Mouse (Mus musculus): ENCODE measurements around the gene Zp1. TPM values are rescaled to one million over a fixed set of nuclear protein-coding genes. Genes with fewer than 3 reads are reported as not detected.

Gene Zp1
- 0.47 and 0.65 TPM in 2 replicates for polyA plus RNA-seq (2012; rRNA removed)

DNA sequence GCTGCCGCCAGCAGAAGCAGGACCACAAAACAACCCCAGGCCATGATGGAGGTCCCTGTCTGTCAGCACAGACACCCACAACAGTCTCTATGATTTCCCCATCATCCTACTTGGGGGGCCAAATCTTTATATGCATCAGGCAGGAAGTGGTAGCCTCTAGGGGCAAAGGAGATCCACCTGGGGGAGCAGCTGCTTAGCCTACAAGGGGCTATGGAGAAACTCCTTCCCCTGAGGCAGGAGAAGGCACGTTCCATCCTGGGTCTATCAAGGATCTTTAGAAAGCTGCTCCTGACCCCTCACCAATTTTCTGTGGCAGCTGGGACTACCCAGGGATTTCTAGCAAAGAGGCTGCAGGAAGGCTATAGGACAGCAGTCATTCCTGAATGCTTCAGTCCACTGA lies at the start of gene Zp1:
TSS of gene Zp1 (minus strand) at position 101 of the 400 bp plus-strand sequence.

DNA sequence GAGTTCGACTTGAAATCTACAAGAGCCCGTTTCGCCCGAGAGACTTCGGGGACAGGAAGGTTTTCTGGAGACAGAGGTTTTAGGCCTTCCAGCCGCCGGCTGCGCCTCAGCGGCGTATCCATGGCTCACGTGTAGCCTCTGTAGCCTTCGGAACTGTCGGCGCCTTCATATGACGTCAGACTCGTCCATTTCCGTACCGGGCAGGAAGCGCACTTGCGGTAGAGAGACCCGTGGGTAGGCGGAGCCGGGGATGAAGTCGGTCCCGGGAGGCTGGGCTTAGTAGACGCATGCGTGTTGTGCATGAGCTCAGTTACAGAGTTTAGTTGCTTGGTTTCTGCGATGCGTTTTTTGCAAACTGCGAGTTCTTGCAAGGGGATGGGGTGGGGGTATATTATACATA lies 28.7 kb upstream of the Zp1 start, which contains the start of gene Ccdc86:
TSS of gene Ccdc86 (minus strand) at position 155 of the 400 bp plus-strand sequence.

DNA sequence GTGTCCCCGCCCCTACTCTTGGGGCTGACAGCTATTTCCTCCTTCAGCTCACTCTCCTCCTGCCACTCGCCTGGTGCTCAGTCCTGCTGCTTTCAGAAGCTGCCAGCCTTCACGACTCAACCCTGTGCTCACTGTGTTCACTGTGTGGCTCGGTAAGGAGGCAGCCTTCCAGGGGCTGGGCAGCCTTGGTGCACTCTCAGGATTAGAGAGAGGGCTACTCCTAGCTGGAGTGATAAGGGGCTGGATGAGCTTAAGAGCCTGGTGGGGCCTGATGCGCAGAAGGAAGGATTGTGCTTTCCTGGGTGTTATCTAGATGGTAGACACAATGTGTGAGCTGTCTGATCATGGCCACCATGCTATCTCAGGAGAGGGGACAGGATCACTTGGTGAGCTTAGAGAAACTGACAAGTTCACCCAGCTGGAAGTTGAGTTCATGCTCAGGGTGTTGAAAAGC lies 16.7 kb upstream of the Zp1 start, which contains the start of gene Ptgdr2:
TSS of gene Ptgdr2 (plus strand) at position 51 of the 454 bp plus-strand sequence.

DNA sequence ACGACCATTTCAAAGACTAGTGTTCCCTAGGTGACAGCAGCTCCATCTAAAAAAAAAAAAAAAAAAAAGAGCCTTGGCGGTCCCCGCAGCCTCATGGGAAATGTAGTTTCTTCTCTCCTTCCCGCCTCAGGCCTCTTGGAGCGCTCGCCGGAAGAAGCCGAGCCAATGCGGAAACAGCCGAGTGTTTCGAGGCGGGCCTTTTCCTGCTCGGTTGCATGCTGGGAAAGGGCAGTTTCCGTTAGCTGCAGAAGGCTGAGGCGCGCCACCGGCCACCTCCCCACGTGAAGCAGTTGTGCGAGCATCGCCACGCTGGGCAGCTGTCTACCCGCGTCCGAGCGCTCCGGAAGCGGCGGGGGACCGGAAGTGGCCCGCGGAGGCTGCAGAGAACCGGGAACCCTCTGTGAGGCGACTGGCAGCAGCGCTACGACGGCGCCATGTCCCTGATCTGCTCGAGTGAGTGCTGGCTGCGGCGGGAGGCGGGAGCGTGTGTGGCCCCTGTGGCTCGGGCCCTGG lies 25.4 kb downstream of the Zp1 start, which contains the start of gene Prpf19:
TSS of gene Prpf19 (plus strand) at position 216 of the 513 bp plus-strand sequence.

DNA sequence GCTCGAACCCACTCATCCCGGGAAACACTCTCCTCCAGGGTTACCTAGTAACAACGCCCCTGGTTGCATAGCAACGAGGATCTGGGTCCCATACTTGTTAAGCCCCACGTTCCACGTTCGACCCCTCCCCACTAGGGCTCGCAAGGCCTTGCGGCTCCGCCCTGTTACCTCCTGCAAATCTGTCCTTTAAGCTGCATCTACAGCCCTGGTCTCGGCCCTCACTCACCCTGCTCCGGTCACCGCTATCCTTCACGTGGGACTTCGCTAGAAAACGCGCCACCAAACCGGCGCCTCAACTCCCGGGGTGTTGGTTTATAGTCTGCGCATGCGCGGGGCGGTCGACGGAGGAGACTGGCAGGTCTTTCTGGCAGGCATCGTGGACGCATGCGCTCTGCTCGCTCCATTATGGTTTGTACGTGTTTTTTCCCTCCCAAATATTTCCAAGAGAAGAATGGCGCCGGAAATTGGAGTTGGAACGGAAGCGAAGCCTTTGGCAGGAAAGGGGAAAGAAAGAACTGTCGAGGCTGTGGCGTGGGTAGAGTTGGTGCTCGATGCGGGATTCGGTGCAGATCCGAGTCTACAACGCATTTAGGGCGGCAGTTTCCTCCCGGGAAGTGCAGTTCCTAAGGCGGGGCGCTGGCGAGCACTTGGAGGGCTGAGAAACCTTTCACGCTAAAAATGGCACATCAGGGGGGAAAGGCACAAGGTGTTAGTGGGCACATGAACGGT lies 38.8 kb downstream of the Zp1 start, which contains the start of gene Tmem109:
TSS of gene Tmem109 (minus strand) at position 576 of the 729 bp plus-strand sequence.

DNA sequence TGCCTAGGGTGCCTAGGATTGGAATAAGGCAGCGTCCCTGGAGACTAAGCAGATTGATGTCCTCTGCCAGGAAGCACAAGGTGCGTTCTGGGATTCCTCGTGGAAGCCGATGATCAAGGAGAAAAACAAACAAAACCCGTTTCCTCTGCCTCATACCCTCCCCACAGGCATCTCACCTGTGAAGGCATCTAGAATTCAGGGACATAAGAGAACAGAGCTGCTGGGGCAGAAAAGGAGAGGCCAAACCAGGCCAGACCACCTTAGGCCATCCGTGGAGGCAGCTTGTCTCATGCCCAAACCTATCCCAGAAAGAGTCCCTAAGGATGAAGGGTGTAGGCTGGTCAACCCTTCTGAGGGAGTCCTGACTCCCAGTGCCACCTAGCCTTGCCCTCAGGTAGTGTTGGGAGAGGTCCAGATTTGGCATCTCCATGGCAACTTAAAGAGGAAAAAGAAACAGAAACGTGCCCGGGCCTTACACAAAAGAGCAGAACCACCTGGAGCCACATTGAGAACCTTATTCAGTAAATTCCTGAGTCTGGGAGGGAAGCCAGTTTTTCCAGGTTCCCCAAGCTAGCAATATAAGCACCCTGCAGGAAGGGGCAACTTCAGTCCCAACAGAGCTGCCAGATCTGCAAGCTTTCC lies 50.4 kb downstream of the Zp1 start, which contains the start of gene Tmem132a:
TSS of gene Tmem132a (minus strand) at position 55 of the 642 bp plus-strand sequence.

Other genes starting within 250 kb of the Zp1 start
- gene Pga5, start 242.6 kb downstream of the Zp1 start, polyA plus RNA-seq (2012; rRNA removed): 0.05 TPM in 1 of 2 replicates, not detected in the other
- gene Vps37c, start 231.9 kb downstream of the Zp1 start, polyA plus RNA-seq (2012; rRNA removed): 19.8 and 21.0 TPM in 2 replicates
- gene Cd5, start 181.6 kb downstream of the Zp1 start, polyA plus RNA-seq (2012; rRNA removed): 0.13 and 0.15 TPM in 2 replicates
- gene Cd6, start 90.6 kb downstream of the Zp1 start, polyA plus RNA-seq (2012; rRNA removed): 0.03 and 0.06 TPM in 2 replicates
- gene Slc15a3, start 80.9 kb downstream of the Zp1 start, polyA plus RNA-seq (2012; rRNA removed): 0.78 and 0.83 TPM in 2 replicates
- 219 and 221 TPM in 2 replicates for gene Tmem132a, start 50.7 kb downstream of the Zp1 start, polyA plus RNA-seq (2012; rRNA removed)
- 40.8 and 44.3 TPM in 2 replicates for gene Tmem109, start 38.6 kb downstream of the Zp1 start, polyA plus RNA-seq (2012; rRNA removed)
- gene Prpf19, start 25.4 kb downstream of the Zp1 start, polyA plus RNA-seq (2012; rRNA removed): 336 and 337 TPM in 2 replicates
- gene Ptgdr2, start 16.5 kb upstream of the Zp1 start, polyA plus RNA-seq (2012; rRNA removed): 0.28 and 0.31 TPM in 2 replicates
- 4.7 and 5.0 TPM in 2 replicates for gene Ccdc86, start 28.6 kb upstream of the Zp1 start, polyA plus RNA-seq (2012; rRNA removed)
- gene Ms4a10, start 54.0 kb upstream of the Zp1 start, polyA plus RNA-seq (2012; rRNA removed): not detected in 2 replicates
- 0.95 and 2.3 TPM in 2 replicates for gene Ms4a15, start 72.6 kb upstream of the Zp1 start, polyA plus RNA-seq (2012; rRNA removed)
- not detected in 2 replicates for gene Ms4a18, start 97.4 kb upstream of the Zp1 start, polyA plus RNA-seq (2012; rRNA removed)
- 0.06 and 0.07 TPM in 2 replicates for gene Ms4a8a, start 160.5 kb upstream of the Zp1 start, polyA plus RNA-seq (2012; rRNA removed)
- not detected in 2 replicates for gene 1700017D01Rik, start 210.2 kb upstream of the Zp1 start, polyA plus RNA-seq (2012; rRNA removed)
- gene 1700025F22Rik, start 244.7 kb upstream of the Zp1 start, polyA plus RNA-seq (2012; rRNA removed): not detected in 2 replicates